Mouse (Mus musculus) lung, postnatal 10 days (tissue): ENCODE measurements at regions not wholly inside any gene's neighbourhood (a gene's known extent, or its start where the extent isn't known, plus 50 kb on each side); places are given as distances from the start of the nearest gene placed in this dataset.

ENCODE experiments used
- DNase-seq: peaks from one replicate; pipeline ENCODE4 v3.0.0; 2021

DNA sequence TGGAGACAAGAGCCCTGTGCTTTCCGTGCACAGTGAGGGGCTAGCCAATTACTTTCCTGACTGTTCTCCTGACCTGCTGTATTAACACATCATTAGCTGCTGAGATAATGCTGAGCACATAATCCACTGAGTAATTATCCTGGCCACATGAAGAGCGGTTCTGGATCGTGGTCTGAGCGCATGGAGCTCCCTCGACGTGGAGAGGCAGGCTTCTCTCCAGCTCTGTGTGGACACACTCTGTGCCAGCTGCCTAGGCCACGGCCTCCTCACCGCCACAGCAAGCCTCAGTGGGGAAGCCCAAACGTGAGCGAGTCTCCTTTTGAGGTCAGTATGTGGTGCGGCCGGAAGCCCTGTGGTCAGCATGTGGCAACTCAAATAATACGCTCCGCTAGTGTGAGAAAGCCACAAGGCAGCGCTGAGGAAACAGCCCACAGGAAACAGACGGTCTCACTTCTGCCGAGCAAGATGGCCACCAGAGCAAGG is 60.7 kb upstream of the Lrig1 start:
- no peak for DNase-seq

DNA sequence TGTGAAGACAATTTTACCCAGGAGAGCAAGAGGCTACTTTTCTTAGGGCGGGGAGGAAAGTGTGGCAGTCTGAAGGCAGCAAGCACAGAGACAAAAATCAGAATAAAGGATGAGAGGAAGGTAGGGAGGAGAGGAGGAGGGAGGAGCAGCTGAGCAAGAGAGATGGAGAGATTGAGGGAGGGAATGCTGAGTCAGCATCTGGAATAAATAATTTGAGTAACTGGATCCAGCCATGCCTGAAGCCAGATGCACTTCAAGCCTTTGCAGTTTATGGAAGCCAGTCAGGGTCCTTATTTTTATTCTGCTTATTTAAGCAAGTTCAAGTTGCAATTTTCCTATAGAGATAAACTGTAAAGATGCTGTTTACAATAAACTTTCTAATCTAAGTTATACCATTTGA is 59.7 kb upstream of the Lrig1 start:
- no peak for DNase-seq

DNA sequence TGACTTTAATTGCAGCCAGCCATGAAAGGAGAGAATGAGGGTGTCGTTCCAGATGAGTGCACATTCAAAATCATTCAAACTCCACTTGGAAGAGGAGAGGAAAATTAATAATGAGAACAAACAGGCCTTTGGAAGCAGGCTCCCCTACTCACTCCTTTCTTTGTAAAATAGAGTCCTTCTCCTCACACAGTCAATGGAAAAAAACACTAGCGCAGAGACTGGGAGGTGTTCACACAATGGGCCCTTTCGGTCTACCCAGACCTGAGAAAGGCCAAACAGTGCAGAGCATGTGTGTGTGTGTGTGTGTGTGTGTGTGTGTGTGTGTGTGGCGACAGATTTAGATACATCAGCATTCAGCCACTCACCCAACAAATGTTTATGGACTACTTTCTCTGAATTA is 56.0 kb upstream of the Lrig1 start:
- no peak for DNase-seq

DNA sequence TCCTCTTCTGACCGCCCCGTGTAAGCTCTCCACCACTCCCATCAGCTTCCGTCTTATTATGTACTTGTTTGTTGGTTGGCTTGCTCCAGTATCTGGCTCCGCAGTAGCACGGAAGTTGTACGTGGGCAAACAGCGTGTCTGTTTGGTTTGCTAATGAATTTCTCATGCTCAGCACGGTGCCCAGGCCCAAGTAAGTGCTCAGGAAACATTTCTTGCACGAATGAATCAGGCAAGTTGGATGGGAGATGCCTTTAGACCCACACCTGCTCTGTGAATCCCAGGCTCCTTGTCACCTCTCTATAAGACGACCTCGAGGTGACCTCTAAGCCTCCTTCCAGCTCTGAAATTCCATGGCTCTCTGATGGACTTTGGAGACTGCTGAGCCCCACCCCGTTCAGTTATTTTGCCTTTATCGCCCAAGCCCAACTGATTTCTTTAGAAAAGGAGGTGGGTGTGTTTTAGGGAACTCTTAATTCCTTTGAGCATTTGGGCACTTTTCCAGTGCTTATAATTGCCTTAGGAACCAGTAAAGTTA is 55.4 kb upstream of the Lrig1 start:
- DNase-seq: no peak

DNA sequence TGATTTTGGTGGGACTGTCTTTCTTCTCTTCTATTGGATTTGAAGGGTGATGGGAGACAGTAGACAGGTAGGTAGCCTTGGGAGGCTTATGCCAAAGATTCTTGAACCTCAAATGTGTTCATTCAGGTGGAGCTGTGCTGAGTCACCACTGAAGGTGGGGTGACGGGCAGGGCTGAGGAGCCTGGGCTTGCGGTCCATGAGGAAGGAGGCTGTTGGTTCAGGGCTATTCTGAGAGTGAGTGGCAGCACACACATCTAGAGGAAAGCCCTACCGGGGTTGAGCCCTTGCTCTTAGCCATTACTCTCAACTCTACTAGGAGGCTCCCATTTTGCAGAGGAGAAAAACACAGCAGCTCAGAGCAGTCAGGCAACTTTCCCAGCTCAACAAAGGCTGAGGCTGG is 54.6 kb upstream of the Lrig1 start:
- DNase-seq: no peak

DNA sequence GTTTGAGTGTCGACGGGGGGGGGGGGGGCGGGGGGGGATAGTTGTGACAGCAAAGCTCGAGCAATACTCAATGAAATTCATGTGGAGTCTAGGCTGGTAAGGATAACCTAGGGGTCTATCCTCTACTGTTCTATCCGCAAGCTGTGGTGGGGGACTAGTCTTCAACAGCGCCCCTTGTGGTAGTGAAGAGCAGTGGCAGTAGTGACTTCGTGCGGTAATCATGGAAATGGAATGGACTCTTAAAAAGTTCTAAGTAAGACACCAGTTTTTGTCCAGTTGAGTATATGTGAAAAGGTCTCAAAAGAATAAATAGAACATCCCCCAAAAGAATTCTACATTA is 51.1 kb upstream of the Lrig1 start:
- DNase-seq: no peak

DNA sequence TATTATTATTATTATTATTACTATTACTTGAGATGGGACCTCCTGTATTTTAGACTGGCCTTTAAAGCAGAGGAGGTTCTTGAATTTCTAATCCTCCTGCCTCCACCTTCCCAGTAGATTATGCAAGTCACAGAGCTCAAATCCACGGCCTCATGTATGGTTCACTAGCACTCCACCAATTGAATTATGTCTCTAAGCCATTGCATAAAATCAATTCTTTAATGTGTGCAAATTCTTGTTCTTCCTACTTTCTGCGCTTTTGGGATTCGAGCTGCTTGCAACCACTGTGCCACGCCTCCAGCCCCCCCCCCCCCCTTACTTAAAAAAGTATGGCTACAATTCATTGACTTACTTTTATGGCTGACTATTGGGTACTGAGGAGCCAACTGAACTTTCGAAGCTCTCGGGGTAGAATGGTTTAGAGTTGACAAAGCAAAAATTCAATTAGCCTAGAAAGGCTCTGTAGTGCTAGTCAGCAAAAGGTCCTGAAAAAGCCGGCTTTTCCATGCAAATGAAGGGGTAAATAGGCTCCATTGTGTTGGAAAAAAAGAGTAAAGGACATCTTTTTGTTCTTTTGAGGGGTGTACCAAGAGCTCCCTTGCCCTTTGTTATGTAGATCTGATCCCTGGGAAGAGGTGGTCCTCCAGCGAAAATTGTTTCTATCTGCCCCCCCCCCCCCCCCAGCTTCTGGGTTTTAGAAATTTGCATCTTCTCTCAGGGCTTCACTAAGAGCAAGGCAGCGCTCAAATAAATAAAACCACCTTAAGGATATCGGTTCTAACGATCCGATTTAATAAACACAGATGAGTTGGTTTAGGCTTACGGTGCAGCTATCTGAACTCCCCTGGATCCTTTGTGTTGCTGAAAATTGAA is 50.5 kb upstream of the Lrig1 start:
- DNase-seq: no peak
